Mouse (Mus musculus): ENCODE measurements around the gene Gjb3.

- TF ChIP-seq CTCF (IDR thresholded peaks at IDR 0.05; ENCODE audit: low read depth) (no peak), EP300 (IDR thresholded peaks at IDR 0.05; ENCODE audit: low read depth) (no peak)
These were observed 16.1 kb downstream of the Gjb3 start for GRCm38 (mm10) chr4:127314585-127314984.

Measured in liver, postnatal 0 days (tissue).